Mouse (Mus musculus): ENCODE results near the gene Tctex1d2. TPM values are rescaled to one million over a fixed set of nuclear protein-coding genes. Genes with fewer than 3 reads are reported as not detected.
"Not testable (repeated sequence)": the region's sequence is repeated elsewhere in the genome, so short reads cannot be mapped to it uniquely, and the experiment has no call there.

Tctex1d2 gene
- total RNA-seq, 2 experiments from 2014 or later: 11.9 to 15.5 TPM

DNA sequence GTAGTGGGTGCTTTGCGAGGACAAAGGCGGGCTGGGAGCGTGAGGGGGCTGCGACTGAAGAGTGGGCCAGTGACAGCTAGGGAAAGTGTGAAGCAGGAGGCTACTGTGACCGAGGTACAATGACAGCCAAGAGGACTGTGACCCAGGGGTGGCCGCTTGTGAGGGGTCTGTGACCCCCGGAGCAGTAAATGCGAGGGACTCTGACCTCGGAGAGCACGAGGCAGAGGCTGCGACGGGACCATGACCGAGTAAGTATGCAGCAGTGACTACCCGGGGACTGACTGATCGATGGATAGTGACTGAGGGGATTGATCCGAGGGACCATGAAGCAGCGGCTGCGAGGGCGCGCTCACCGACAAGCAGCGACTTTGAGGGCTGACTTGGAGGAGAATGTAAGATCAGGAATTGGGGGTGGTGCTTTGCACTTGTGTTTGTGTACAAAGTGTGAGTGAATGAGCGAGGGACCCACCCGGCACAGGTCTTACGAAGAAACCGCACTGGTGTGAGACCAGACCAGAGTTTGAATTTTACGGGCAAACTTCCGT is 11.6 kb downstream of the Tctex1d2 start:
- no peak for DNase-seq (ENCODE audit: low spot score in 2 of 2)

DNA sequence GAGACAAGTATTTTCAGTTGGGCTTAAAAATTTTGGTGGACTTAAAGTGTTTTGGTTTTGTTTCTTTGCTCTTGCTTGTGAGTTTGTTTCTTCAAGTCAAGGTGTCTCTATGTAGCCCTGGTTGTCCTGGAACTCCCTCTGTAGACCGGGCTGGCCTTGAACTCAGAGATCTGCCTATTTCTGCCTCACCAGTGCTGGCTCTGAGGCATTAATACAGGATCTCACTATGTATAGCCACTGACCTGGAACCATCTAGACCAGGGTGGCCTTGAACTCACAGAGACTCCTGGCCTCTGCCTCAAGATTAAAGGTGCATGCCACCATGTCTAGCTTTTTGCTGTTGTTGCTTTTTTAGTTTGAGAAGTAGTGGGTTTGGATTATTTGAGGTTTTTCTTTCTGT is 12.4 kb downstream of the Tctex1d2 start:
- no peak for DNase-seq (ENCODE audit: low spot score in 2 of 2)

DNA sequence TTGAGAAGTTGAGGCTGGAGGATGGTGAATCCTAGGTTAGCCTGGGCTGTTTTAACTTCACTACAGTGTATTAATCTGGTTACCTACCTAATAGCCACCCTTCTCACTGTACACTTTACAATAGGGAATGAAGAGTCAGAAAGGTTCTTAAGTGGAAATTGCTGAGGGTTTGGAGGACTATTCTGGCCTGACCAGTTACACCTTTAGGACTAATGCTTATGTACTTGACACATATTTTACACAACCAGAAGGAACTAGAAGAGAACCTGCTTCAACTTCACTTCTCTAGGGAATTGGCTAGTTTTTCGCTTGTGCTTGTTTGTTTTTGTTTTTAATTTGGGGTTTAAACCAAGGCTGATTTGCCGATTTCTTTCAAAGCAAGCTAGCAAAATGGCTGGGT is 13.6 kb downstream of the Tctex1d2 start:
- DNase-seq (ENCODE audit: low spot score in 2 of 2): no peak

DNA sequence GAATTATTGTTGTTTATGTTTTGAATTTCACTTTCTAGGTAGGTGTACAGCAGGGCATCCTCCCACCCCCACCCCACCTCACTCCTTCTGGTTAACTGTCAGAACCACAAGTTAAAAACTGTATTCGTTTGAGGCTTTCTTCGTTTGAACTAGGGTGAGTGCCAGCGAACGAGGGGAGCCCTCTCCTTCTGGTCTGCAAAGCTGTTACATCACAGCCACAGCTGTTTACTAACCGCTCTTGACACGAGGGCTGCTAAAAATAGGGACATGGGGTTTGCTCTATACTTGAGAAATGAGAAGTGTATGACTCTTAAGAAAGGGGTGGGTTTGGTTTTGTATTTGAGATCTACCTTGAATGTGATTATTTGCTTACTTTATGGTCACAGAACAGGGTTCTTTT is 14.6 kb downstream of the Tctex1d2 start:
- DNase-seq (ENCODE audit: low spot score in 2 of 2): no peak

DNA sequence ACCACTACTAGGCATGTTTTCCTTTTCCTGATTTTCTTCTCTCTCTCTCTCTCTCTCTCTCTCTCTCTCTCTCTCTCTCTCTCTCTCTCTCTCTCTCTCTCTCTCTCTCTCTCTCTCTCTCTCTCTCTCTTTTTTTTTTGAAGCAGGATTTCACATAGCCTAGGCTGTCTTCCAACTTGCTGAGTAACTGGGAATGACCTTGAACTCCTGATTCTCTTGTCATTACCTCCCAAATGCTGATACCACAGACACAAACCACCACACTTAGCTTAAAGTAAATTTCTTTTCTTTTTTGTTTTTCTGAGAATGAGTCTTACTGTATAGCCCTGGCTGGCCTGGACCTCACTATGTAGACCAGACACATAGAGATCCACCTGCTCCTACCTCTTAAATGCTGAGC is 15.2 kb downstream of the Tctex1d2 start:
- DNase-seq (ENCODE audit: low spot score in 2 of 2): no peak

DNA sequence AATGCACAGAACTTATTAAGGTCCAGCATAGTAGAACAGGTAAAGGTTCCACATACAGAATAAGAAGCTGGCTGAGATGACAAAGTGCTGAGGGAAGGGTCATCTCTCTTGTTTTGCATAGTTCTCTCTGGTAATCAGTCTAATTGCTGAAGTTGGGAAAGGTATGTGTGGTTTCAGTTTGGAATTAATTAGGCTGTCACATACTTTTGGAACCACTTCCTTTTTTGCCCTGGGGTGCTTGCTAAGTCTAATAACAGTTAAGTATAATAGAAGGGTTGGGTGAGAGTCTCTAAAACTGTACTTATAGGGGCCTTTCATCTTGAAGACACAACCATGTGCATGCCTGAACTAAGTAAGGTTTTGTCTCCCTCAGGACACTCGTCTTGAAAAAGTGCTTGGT is 17.2 kb downstream of the Tctex1d2 start:
- no peak for DNase-seq (ENCODE audit: low spot score in 2 of 2)

DNA sequence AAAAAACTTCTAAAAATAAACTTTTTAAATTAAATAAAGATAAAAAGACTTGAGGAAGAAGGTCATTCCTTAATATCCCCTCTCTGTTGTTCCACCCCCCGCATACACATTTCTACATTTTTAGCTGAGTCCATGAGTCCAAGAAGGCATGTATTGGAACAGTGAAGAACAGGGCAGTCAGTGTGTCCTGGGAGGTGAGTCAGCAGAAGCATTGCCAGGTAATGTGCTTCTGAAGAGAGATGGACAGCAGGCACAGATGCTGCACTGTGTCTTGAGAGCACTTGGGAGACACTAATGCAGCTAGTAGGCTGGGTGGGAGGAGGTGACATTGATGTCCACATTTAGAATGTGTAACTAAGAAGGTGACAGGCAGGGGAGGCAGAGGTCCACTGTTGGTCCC is 17.8 kb downstream of the Tctex1d2 start:
- DNase-seq (ENCODE audit: low spot score in 2 of 2): no peak

DNA sequence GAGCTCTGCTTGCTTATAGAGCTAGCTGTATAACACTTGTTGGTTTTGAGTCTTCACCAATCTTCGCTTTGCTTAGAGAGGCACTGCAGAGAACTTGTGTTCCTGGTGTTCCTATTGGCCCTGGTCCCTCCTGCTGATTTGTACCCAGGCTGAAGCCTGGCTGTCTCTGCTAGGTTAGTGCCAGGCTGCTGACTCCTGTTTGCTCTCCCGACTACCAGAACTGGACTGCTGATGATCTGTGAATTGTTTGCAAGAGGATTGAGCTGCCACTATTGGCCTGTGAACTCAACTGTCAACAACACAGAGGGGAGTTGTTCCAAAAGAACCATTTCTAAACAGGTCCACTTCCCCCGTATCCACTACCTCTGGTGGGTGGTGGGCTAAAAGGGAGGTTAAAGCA is 21.9 kb downstream of the Tctex1d2 start:
- no peak for DNase-seq (ENCODE audit: low spot score in 2 of 2)

DNA sequence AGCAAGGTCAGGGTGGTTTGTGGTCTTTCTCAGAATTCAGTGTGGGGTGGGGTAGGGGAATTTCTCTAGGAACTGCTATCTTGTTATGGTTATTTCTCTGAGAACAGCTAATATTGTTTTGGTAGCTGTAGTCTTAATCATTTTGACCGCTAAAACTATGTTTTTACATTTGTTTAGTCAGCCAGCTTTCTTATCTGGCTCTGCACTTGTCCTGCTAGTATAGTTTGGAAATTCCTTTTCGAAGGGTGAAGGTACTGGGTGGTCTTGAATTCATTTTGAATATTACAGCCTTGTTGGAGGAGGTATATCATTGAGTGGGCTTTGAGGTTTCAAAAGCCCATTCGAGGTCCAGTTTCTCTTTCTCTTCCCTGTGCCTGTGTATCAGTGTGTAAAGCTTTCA is 25.1 kb downstream of the Tctex1d2 start:
- DNase-seq (ENCODE audit: low spot score in 2 of 2): not testable (repeated sequence)

DNA sequence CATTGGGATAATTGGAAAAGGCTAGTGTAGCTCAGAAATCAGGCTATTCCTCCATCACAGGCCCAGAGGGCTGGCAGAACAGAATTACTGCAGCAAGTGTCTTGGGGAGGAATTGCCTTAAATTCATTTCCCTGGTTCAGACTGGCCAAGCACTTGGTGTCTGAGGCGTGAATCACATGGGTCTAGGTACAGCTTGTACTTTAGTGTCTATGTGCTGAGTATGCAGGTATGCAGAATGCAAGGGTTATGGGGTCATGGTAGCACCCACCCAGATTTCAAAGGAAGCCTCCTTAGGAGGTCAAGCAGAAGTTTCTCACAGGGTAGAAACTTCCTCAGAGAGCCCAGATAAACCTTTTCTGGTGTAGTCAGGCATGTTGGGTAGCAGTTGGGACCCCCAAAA is 26.1 kb downstream of the Tctex1d2 start:
- no peak for DNase-seq (ENCODE audit: low spot score in 2 of 2)

DNA sequence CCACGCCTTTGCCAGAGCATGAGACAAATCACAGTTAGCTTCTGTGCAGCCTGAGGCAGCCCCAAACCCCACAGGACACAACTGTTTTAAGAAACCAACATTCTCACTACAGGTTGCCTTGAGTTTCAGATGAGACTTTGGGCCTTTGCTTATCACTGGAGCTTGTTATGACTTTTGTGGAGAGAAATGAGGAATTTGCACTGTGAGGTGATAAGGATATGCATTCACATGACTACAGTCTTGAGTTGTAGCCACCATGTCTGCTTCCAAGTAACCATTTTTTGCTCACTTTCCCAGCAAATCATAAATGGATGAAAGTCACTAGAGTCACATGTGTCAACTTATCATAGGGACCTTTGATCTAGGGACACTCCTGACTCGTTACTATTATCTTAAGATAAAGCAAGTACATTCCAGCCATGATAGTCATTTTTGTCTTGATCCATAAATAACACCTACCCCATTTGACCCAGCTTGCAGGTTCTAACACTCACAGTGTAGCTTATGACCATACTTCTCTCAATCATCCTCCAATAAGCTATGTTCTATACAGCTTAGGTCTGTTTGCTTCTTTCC is 27.1 kb downstream of the Tctex1d2 start:
- no peak for DNase-seq (ENCODE audit: low spot score in 2 of 2)

DNA sequence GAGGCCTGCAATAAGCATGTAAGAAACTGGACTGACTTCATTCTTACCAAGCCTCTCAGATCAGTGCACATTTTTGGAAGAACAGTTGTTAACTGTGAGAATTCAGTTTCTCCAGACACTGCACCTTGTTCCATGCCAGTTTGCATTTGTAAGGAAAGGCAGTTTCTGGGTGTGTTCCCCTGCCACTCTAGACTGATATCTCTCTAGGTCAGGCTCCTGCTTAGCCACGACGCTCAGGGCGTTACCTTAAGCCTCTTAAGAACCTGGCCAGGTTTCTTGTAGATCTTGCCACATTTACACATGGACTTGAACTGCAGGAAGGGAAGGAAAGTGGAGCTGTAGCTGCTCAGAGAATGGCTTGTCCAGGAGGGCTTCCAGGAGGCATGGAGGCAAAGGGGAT is 30.2 kb downstream of the Tctex1d2 start:
- no peak for DNase-seq (ENCODE audit: low spot score in 2 of 2)

DNA sequence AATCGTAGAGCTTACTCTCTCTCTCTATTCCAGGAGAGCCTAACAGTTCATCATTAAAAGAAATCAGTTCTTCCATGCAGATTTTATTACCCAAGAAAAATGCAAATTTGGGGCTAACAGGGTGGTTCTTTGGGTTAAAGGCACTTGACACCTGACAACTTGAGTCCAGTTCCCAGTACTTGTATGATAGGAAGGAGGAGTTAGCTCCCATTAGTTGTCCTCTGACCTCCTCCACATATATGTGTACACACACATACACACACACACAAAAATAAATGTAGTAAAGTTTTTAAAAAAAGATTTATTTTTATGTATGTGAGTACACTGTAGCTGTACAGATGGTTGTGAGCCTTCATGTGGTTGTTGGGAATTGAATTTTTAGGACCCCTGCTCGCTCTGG is 30.6 kb downstream of the Tctex1d2 start:
- no peak for DNase-seq (ENCODE audit: low spot score in 2 of 2)

DNA sequence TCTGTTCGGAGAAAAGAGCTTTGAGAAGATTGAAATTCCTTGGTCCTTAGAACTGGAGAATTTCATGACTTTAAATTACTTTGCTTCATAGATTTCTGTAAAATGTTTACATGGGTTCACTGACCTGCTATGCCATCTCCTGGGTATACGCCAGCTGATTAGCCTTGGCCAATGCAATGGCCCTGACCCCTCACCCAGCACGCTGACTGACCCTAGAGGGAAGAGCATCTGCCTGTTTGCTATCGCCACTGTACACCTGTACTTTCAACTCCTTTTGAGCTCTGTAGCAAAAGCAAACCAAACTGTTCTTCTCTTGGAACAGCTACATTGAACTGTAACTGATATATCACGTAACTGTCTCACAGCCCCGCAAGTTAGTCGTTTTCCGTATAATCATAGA is 33.6 kb downstream of the Tctex1d2 start:
- no peak for DNase-seq (ENCODE audit: low spot score in 2 of 2)

DNA sequence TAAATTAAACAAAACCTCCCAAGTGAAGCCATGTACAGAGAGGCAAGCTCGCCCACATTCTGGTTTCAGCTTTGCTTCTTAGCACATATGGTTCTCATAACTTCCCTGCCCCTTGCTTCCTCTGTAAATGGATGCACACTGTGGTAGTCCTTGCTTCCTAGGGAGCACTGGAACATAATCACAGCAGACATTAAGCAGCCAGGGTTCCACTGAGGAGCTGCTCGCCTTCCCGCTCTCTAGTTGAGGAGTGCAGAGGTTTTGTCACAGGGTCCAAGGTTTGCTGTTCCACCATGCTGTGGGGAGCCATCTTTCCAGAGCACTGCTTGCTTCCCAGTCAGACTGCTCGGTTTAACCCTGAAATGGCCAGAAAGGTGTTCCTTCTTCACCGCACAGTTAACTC is 35.1 kb downstream of the Tctex1d2 start:
- no peak for DNase-seq (ENCODE audit: low spot score in 2 of 2)

DNA sequence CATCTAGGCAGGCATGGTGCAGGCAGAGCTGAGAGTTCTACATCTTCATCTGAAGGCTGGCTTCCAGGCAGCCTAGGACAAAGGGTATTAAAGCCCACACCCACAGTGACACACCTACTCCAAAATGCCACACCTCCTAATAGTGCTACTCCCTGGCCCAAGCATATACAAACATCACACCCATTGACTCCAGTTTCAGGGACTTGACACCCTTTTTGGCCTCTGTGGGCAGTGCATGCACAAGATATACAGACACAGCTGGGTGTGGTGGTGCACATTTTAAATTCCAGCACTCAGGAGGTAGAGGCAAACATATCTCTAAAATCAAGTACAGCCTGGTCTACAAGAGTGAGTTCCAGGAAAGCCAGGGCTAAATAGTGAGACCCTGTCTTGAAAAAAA is 36.6 kb downstream of the Tctex1d2 start:
- DNase-seq (ENCODE audit: low spot score in 2 of 2): no peak

DNA sequence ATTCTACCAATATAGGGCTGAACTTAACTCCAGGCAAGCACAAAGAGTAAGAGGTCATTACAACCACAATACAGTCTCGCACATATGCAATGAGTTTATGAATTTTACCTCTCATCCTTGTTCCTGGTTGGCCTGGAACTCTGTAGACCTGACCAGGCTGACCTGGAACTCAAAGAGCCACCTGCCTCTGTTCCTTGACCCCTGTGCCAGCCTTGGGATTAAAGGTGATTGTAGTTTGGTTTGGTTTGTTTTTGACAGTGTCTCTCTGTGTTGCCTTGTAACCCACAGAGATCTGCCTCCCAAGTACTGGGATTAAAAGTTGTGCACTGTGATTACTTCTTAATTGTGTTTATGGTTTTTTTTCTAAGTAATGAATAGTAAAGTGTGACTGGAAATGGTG is 37.3 kb downstream of the Tctex1d2 start:
- no peak for DNase-seq (ENCODE audit: low spot score in 2 of 2)

DNA sequence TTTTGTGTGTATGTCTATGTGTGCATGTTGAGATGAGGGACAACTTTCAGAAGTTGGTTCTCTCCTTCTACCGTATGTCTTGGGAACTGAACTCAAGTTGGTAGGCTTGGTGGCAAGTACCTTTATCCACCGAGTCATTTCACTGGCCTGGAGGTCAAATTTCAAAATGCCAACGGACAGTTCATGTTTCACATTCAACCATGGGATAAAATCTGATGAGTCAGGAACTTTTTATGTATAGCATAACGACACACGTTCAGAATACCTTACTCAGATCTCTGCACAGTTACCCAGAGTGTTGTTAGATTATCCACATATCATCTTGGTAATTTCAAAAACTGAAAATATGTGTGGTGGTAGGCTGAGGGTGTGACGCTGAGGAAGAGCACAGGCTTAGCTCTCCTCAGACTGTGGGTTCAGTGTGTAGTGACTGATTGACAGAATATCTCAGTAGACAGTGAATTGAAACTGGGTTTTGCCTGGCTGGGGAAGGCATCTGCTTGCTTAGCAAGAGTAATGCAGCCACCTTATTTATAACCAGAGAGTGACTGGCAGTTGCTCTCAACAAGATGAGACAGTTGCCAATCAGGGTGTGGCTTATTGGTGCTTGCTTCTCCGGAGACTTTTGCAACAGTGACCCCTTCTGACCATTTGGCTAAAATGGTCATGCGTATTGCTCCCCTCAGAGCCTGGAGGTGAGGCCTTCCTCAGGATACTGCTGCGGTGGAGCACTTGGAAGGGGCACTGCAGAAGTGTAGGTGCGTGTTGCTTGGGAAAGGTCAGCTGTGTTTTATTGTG is 38.3 kb downstream of the Tctex1d2 start:
- DNase-seq (ENCODE audit: low spot score in 2 of 2): peak; percentile 37 to 61

DNA sequence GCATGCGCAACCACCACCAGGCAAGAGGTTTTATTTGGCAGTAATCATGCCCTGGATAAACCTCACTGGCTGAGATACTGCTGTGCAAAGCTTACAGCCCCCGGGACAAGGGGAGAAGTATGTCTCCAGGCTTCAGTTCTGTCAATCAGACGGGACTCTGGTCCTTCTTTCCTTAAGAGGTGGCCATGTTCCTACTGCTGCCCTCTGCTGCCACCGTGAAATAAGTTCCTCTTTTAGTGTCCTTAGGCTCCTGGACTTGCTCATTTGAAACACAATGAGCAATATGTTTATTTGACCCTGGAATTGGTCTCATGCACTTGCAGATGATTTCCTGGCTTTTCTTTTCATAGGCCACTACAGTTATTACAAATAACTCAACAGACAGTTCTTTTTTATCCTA is 41.0 kb downstream of the Tctex1d2 start:
- DNase-seq (ENCODE audit: low spot score in 2 of 2): no peak

DNA sequence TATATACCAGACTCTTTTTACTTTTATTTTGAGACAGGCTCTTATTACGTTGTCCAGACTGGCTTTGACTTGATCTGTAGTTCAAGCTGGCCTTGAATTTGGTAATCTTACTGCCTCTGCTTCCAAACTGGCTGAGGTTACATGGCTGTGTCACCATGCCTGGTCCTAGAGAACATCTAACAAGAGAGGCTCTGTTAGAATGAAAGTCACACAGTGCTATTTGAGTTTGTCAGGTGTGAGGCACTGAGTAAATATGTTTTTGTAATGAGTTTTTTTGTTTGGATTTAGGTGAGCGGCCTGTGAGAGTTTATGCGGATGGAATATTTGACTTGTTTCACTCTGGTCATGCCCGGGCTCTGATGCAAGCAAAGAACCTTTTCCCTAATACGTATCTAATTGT is 42.2 kb downstream of the Tctex1d2 start:
- DNase-seq (ENCODE audit: low spot score in 2 of 2): no peak

DNA sequence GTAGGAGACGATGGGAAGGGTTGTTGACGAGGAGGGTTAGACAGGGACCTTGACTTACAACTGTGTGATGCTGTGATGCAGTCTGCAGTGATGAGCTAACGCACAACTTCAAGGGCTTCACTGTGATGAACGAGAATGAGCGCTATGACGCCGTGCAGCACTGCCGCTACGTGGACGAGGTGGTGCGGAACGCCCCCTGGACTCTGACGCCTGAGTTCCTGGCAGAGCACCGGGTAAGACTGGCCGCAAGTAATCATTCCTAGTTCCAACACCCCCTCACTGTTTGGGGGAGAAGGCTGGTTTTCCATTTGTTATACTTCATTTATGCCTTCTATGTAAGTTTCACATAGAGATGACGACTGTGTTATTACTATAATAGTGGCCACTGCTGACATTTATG is 43.4 kb downstream of the Tctex1d2 start:
- DNase-seq (ENCODE audit: low spot score in 2 of 2): no peak

DNA sequence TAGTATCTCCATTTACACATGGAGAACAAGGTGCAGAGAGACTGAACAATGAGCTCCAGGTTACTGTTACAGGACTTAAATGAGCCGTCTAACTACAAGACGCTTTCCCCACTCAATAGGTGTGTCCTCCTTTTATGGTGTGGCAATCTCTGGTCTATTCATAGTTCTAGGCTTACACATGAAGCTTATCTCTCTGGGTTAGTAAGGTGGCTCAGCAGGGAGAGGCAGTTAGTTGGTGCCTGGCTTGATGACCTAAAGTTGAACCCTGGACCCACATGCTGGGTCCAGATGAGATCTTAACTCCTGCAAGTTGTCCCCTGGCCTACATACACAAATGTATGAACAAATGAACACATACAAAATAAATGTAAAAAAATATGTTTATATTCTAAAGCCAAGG is 43.9 kb downstream of the Tctex1d2 start:
- DNase-seq (ENCODE audit: low spot score in 2 of 2): no peak

DNA sequence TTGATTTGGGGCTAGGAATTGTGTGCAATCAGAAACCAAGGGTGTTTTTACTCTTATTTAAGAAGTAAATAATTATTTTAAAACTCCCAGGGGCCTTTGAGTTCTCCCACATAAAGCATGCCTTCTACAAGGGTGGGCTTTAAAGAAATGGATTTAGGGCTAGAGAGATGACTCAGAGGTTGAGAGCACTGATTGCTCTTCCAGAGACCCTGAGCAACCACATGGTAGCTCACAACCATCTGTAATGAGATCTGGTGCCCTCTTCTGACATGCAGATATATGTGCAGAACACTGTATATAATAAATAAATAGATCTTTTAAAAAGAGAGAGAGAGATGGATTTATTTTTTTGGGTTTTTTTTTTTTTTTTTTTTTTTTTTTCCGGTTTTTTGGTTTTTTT is 45.4 kb downstream of the Tctex1d2 start:
- no peak for DNase-seq (ENCODE audit: low spot score in 2 of 2)
